Mouse (Mus musculus): ENCODE measurements at regions not wholly inside any gene's neighbourhood (a gene's known extent, or its start where the extent isn't known, plus 50 kb on each side); places are given as distances from the start of the nearest gene placed in this dataset.

GRCm38 (mm10) chr8:41869681-41870356 is 452.9 kb upstream of the Frg1 start:
- intact Hi-C loops (cut with DNase I), result no loop called here
- DNase-seq, result no peak

- intact Hi-C loops (cut with DNase I), result no loop called here
Measured at GRCm38 (mm10) chr8:41860918-41861317, 444.0 kb upstream of the Frg1 start.

GRCm38 (mm10) chr8:41831713-41832112 is 414.8 kb upstream of the Frg1 start:
- intact Hi-C loops (cut with DNase I), result no loop called here
- no peak for DNase-seq

More at GRCm38 (mm10) chr8:41860918-41861317, 444.0 kb upstream of the Frg1 start:
- DNase-seq, result no peak

GRCm38 (mm10) chr8:41830407-41830806 is 413.5 kb upstream of the Frg1 start:
- intact Hi-C loops (cut with DNase I), result no loop called here
- DNase-seq, result no peak

- peak in 1 of 2 experiments; percentile 13 for DNase-seq
- intact Hi-C loops (cut with DNase I), result no loop called here
Measured at GRCm38 (mm10) chr8:41824928-41825327, 408.1 kb upstream of the Frg1 start.

- DNase-seq, result no peak
- intact Hi-C loops (cut with DNase I), result no loop called here
Measured at GRCm38 (mm10) chr8:41823041-41823440, 406.2 kb upstream of the Frg1 start.

- no peak for DNase-seq
- intact Hi-C loops (cut with DNase I), result no loop called here
Measured at GRCm38 (mm10) chr8:41821676-41822075, 404.8 kb upstream of the Frg1 start.

- intact Hi-C loops (cut with DNase I), result no loop called here
- DNase-seq, result no peak
Measured at GRCm38 (mm10) chr8:41820605-41821395, 403.9 kb upstream of the Frg1 start.

- DNase-seq, result no peak
- intact Hi-C loops (cut with DNase I), result no loop called here
Measured at GRCm38 (mm10) chr8:41818577-41818976, 401.7 kb upstream of the Frg1 start.

GRCm38 (mm10) chr8:41818079-41818478 is 401.2 kb upstream of the Frg1 start:
- no peak for DNase-seq
- intact Hi-C loops (cut with DNase I), result no loop called here

GRCm38 (mm10) chr8:41815272-41815671 is 398.4 kb upstream of the Frg1 start:
- no peak for DNase-seq
- intact Hi-C loops (cut with DNase I), result no loop called here

- no peak for DNase-seq
- intact Hi-C loops (cut with DNase I), result no loop called here
Measured at GRCm38 (mm10) chr8:41795625-41796024, 378.8 kb upstream of the Frg1 start.

- no peak for DNase-seq
- intact Hi-C loops (cut with DNase I), result no loop called here
Measured at GRCm38 (mm10) chr8:41786952-41787861, 370.3 kb upstream of the Frg1 start.

- intact Hi-C loops (cut with DNase I), result no loop called here
- DNase-seq, result no peak
Measured at GRCm38 (mm10) chr8:41785977-41786376, 369.1 kb upstream of the Frg1 start.

- intact Hi-C loops (cut with DNase I), result no loop called here
- DNase-seq, result no peak
Measured at GRCm38 (mm10) chr8:41782837-41783236, 366.0 kb upstream of the Frg1 start.

- DNase-seq, result no peak
- intact Hi-C loops (cut with DNase I), result no loop called here
Measured at GRCm38 (mm10) chr8:41779459-41779858, 362.6 kb upstream of the Frg1 start.

GRCm38 (mm10) chr8:41771729-41772128 is 354.9 kb upstream of the Frg1 start:
- DNase-seq, result no peak
- intact Hi-C loops (cut with DNase I), result no loop called here

GRCm38 (mm10) chr8:41753481-41753880 is 336.6 kb upstream of the Frg1 start:
- intact Hi-C loops (cut with DNase I), result no loop called here
- no peak for DNase-seq

- intact Hi-C loops (cut with DNase I), result no loop called here
- DNase-seq, result no peak
Measured at GRCm38 (mm10) chr8:41752641-41753040, 335.8 kb upstream of the Frg1 start.

GRCm38 (mm10) chr8:41747024-41747423 is 330.1 kb upstream of the Frg1 start:
- intact Hi-C loops (cut with DNase I), result no loop called here
- DNase-seq, result no peak

Data from gastrocnemius, postnatal 36 days (tissue).